Mouse (Mus musculus) adrenal gland, adult 18-20 months (tissue): ENCODE data around the gene Ikzf3. TPM values are rescaled to one million over a fixed set of nuclear protein-coding genes. Genes with fewer than 3 reads are reported as not detected.

Source experiments
- DNase-seq, 2 experiments: peaks; one replicate each; pipeline ENCODE4 v3.0.0; 2021 to 2022; ENCODE audit warnings: low spot score in 2 of 2
- total RNA-seq, 2 experiments: library from RNA; stranded (reverse); gene quantifications; 1 replicate in 1 of 2; 2 replicates in 1 of 2; pipeline ENCODE4 v1.2.3; 2021

Ikzf3 gene
- total RNA-seq, 2 experiments from 2014 or later: 0.46 to 0.86 TPM

DNA sequence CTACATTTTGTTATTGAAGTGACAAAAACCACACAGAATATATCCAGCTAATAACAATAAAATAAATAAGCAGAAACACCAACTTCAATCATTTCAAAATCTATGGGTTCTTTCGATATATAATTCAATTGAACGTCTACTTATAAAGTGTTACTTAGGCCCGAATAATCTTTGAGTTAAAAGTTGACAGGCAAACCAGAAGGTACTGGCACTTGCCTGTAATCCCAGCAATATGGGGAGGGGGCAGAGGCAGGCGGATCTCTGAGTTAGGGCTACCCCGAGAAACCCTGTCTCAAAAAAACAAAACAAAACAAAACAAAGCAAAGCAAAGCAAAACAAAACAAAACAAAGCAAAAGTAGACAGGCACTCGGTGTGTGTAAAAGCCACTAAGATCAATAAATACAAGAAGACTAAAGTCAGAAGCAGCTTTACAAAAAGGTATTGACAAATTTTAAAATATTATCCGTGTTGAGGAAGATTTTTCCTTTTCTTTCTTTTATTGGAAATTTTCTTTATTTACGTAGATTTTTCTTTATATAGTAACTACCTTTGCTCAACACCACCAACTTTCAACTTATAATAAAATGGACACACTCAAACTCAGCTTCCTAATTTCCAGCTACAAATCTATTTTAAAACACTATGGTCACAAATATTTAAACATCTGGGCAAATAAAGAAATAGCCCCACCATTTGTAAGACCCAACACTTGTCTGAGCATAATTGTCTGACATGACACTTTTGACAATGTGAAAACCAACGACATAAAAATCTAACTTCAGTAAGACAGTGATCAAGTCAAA lies 70.0 kb downstream of the Ikzf3 start:
- DNase-seq: no peak

DNA sequence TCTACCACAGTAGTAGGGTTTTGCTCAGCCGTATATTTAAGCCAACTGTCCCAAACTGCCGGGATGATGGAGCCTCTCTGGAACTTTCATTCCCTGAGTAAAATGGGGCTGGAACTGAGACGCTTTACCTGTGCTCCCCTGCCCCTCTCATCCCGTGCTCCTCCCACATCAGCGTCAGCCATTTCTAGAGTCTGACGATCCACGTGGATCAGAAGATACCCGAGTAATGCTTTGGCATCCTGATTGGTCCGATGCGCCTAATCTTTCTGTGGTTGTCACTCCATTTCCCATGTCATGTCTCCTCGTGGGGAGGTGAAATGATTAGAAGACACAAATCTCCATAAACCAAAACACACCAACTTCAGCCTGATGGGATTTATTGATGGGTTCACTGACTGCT lies 70.9 kb downstream of the Ikzf3 start:
- DNase-seq: no peak

DNA sequence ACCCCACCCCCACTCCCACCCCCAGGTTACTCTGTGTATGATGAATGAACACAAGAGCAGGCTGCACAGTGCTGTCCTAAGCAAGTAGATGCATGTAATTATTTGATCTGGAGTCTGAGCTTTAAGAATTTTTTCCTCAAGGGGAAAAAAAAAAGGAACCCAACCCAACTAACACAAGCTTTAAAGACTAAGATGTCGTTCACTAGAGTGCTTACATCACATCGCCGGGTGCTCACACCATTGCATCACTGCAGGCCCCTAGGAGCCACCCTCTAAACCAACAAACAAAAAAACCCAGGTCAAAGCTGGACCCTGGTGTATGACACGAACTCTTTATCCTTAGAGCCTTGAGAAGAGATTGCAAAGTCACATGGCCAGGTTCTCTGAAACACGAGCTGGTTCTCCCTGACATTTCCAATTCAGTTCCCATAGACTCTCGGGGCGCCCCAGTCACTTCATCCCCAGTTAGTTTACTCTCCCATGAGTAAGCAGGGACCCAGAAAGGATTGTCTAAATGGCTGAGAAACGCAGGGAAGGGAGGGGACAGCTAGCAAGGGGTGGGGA lies 71.8 kb downstream of the Ikzf3 start:
- DNase-seq: no peak

DNA sequence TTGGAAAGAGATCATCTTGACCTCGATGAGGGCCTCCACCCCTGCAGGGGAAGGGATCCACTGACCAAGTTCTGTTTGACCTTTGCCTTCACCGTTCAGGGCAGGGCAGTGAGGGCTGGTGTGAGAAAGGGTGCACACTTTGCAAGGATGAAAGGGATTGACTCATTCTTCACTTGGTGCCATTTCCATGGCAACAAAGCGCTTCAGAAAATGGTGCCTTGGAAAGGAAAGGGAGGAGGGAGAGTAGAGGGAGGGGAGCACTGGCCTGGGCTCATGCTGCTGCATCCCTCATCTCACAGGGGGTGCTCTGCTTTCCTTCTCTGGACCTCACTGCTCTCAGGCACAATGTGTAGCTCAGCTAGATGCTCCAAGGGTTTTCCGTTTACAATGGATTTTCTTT lies 73.1 kb downstream of the Ikzf3 start:
- DNase-seq: no peak

DNA sequence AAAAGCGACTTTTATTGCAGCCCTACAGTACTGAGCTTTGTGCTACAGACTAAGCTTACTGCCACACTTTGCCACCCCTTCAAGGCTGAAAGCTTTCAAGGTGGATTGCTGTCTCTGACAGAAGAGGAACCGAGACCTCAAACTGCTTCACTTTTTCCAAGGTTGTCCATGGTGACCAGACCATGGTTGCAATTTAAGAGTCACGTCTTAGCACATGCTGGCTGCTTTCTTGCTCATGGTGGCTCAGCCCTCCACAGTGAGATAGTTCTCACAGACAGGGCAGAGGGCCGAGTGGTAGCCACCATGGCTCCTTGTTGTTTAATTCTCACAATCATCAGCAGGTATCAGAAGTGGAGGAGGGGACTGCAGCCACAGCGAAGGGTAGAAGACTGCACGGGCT lies 75.0 kb downstream of the Ikzf3 start:
- DNase-seq: no peak

DNA sequence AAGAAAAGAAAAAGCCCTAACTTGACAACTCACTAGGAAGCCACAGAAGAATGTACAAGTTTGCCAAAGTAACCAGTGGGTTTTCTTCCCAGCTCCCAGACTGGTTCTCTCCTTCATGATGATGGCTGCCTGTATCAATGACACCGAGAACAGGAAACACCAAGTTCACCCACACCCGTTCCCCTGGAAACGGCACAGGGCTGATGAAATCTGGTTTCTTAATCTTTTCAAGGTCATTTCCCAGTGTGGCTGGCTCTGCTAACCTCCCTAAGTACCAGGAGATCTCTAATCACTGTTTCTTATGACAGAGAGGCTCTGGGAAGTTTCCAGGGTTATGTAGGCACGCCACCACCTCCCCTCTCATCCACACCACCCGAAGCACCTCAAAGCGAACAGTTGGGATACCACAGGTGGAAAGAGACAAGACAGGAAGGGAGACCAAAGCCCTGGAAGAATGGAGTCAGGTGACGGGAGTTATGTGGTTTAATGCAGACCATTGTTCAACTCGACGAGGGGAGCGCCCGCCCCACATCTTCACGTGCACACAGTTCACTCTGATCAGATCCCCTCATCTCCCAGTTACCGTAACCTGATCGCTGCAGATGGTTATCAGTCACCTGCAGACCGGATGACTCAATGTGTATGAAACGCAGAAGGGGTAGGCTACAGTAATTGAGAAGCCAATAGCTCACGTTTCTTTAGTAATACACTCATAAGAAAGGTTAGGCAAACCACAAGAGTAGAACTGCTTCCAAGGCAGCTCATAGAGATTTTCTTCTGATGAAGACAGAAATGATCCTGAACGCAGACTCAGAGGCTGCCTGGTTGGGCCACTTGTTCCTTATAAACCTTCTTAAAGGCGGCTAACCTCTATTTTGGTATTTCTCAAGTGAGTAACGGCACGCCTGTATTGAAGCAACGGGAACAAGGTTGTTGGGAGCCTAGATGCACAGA lies 75.8 kb downstream of the Ikzf3 start:
- DNase-seq: no peak

DNA sequence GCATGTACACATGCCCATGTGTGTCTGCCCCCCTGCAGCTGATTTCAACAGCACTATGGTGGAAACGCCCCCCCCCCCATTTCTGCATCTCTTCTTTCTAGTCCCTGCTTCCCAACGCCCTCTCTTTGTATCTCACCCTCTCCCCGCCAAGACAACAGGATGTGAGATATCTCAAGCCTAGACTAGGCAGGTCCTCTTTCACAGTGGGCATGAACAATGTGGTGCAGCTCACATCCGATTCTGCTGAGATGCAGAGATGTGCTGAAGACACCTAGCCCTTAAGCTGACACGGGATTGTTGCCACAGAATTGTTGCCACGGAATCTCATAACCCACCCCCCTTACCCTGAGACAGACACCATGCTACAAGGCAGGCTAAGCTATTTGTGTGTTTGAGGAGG lies 81.3 kb downstream of the Ikzf3 start:
- no peak for DNase-seq

DNA sequence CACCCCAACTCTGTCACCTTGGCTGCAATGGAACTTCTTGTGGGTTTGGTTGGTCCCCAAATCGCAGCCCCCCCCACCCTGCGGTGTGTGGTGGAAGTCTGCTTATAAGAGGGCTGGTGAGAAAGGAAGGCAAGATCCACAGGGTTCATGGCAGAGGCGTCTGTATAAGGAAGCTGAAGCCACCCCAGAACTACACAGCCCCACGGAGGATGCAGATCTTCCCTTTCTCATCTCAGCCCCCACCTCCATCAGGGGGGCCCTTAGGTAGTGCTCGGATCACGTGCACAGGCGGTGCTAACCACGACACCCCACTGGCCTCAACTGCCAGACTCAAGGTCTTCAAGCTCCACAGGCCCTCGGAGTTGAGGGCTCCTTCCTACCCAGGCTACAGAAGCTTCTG lies 81.9 kb downstream of the Ikzf3 start:
- DNase-seq: no peak

DNA sequence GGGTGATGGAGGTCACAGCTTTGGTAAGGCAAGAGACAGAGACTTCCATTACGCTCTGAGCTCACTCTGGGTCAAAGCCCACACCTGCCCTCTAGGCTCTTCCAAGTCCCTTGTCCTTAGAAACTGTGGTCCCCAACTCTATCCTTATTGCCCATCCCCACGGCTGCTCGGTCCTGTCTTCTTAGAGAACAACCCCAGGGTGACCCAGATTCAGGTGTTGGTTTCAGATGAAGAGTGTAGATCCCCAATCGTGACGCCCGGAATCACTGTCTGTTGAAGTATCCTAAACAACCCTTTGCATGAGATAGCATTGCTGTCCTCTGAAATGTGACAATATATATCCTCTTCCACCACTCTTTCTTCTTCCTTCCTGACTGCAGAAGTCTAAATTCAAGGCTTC lies 83.6 kb downstream of the Ikzf3 start:
- DNase-seq: no peak

DNA sequence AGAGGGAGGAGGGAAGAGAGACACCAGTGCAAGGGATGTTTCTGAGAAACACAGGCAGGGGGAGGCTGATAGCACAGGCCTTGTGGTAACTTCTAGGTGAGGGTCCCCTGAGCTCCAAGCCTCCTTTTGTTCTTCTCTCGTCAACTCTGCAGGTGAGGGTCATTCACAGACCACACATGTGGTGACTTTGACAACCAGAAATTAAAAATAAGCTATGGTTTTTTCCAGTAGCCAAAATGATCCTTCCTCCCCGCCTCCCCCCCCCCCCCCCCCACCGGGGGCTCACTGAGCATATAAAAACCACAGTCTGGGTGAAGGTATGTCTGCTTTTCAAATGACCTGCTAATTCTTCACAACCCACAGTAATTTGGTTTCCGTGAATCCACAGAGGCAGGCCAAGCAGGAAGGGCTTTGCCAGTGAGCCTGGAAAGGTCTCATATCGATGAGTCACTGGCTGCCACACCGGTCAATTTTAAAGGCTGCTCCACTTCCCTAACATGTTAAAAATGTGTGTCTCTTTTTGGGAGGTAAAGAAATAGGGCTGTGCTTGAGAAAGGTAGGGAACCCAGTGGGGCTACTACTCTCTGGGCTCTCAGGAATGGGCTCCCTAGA lies 84.6 kb downstream of the Ikzf3 start:
- DNase-seq: no peak

DNA sequence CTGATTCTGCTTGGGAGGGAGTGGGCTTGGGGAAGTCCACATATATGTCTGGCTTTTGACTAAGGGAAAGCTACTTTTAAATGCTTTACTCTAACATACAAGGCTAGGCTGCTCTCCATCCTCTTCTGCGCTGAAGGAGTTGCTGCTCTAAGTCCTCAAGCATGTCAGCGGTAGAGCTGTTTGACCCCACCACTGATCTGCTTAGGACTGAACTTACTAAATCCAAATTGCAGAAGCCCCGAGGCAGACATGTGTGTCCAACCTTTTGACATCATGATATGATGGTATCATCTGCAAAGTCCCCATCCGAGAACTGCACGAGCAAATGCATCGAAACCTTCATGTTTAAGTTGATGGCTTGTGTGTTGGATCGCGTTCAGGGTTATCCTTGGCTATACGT lies 86.0 kb downstream of the Ikzf3 start:
- DNase-seq: no peak

DNA sequence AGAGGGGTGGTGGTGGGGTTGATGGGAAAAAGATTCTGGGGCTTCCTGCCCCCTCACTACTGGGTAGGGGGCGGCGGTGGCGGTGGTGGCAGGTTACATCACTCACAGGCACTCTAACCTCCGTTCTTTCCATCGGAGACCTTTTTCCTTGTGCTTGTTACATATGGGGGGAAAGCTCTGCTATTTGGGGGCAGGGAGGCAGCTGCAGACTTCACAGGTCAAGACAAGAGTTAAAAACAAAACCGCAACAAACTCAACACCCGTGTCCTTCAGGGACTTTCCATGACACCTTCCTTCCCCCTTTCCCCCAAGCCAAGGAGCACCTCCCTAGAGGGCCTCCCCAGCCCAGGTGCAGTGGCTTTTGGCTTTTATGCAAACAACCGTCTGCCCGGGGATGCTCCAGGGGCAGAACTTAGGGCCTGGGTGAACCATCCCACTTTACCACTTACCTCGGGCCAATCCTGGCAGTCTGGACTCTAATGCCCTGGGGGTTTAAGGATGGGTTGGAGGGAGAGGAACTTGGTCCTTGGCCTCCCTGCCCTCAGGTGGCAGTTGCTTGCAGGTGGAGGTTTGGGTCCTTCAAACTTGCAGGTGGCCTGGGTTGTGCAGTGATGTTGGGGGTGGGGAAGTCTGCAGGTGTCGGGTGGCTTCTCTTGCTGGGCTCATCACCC lies 86.6 kb downstream of the Ikzf3 start:
- DNase-seq: no peak

DNA sequence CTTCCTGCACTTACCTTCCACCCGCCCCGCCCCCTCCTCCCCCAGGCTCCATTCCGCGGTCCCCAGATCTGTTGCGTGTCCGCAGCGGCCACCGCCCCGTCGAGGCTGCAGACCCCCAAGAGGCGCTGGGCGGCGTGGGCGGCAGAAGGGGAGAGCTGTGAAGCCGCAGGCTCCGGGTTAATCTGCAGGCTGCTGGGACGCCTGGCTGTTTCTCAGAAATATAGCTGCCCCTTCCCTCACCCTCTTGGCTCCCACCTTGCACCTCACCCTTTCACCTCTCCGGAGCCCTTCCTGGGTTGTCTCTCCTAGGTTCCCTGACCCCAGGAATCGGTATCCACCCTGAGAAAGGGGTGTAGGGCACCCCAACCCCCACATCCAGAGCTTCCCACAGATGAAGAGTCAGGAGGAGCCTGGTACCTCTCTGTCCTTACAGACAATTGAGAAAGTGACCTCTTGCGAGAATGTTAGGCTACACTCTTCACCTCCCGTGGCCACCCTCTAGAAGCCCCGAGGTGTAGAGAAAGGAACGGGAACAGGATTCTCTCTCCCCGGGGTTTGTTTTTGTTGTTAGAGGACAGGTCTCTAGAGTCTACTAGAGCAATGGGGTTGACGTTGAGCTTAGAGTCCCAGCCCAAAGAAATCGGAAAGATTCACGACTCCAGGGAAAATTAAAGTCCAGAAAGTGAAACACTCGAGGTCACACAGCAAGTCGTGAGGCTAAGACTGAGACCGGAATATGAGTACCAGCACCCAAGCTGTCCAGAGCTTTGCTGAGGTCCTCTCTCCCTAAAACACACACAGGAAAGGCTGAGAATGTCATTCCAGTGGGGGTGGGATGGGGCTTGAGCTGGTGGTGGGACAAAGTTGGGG lies 87.5 kb downstream of the Ikzf3 start:
- DNase-seq: no peak

DNA sequence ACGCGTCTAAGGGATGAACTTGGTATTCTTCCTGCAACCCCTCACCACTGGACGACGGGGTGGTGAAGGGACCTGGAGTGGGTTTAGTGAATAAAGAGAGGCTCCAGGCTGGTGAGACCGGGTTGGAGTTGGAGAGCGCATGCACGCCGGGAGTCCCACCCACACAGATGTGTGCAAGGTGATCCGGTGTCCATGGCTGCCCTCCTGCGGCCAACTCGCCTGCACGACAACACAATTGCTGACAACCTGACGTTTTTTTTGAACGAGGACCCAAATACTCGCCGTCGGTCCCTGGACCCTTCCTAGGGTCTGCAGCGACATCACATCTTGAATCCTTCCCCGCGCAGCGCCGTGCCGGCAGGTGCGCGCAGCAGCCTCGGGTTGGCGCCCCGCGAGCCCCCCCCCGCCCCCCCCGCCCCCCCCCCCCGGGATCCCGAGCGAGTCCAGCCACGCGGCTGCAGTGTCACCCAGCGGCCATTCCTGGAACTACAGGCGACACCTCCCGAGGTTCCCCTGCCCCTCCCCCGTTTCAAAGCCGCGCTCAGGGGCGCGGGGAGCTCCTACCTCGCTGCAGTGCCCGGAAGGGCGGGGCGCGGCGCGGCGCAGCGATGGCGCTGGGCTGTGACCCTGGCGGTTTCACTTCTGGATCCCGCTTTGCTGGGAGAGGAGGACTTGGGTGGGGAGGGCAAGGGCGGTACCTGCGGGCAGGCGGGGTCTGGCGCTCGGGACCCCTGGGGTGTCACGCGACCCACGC lies 88.3 kb downstream of the Ikzf3 start:
- DNase-seq: peak; percentile 81 to 89

DNA sequence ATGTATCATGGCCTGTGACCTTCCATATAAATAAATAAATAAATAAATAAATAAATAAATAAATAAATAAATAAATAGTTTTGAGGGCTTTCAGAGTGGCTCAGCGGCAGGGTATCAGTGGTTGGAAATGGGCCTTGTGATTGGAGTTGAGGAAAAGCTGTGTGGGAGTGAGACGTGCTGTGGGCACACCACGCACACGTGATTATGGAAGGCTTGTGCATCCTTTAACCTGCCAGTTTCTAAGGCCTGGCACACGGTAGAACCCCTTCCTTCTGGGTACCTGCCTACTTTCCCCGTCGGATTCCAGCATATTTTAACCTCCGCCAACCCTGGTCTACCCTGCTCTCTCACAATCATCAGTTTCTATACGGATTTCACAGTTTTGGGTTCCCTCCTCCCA lies 88.9 kb downstream of the Ikzf3 start:
- no peak for DNase-seq

DNA sequence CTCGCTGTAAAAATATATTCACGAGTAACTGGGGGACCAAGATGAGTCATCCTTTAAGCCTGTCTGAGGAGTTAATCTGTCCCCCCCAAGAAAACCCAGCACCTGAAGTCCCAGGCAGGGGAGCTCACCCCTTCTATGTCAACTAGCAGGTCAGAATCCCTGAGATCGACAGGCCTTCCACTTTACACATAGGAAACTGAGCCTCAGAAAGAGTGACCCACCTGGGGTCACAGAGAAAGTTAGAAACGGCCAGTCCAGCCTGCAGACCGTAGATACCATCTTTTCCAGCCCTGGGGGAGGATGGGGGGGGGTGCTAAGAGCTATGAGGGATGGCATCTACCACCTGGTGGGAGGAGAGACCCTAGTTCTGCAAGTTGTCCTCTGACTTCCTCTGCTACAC lies 89.3 kb downstream of the Ikzf3 start:
- DNase-seq: no peak

DNA sequence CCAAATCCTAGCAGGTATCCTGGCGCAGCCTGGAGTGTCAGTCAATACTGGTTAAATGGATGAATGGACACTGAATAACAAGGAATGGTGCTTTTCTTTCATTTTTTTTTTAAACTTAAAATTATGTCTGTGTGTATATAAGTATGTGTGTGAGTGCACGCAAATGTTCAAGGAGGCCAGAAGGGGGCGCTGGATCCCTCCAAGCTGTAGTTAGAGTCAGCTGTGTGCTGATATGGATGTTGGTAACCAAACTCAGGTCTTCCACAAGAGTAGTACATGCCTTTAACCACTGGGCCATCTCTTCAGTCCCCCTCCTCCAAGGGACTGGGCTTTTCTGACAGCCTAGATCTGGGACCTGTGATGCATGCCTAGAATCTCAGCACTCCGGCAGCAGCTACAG lies 90.3 kb downstream of the Ikzf3 start:
- DNase-seq: no peak

DNA sequence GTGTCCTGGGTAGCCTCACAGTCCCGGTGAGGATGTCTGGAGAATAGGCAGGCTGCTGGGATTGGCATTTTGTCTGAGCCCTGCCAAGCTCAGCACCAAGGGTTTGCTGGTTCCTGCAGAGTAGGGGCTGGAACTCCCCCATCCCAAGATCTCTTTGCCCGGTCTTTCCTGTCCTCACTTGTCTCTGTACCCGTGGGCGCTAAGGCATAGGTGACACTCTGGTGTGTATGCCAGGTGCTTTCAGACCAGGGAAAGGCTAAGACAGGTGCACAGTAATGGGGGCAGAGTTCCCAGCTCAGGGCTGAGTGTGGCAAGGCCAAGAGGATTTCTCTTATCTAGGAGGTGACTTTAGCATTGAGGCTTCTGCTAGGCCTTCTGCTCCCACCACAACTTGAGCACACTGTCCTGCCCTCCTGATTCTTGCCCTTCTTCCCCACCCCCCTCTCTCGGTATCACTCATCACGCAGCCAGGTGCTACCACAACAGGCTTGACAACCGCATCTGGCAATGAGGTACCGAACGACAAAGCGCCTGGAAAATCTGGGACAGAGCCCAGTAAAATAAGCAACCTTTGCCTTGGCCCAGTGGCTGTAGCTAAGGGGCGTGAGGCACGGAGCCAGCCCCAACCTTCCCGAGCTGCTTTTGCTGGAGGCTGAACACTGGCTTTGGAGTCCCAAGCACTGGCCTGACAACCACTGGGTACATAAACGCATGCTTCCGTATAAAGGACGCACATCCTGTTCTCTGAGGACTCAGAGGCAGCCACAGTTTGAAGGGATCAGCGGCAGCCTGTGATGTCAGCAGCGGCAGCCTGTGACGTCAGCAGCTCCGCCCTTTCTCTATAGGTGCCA lies 95.7 kb downstream of the Ikzf3 start:
- no peak for DNase-seq
